Mouse (Mus musculus): ENCODE data around the gene Pcolce2.

Pcolce2 gene

DNA sequence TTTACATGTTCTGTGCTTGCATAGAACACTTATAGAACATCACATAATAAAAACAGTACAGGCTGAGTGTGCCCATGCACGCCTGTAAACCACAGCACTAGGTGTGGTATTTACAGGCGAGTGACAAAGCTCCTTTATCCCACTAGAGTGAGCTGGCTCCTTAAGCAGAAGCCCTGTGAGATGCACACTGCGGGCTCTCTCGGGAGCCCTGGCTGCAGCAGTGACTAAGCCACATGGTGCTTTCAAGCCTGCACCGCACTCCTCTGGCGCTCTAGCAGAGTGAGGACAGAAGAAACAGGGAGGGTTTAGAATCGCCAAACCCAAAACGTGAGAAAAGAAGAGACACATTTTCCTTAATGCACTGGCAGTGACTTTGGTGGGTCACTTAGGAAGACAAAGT, 75.2 kb downstream of the Pcolce2 start:
- no peak for DNase-seq

DNA sequence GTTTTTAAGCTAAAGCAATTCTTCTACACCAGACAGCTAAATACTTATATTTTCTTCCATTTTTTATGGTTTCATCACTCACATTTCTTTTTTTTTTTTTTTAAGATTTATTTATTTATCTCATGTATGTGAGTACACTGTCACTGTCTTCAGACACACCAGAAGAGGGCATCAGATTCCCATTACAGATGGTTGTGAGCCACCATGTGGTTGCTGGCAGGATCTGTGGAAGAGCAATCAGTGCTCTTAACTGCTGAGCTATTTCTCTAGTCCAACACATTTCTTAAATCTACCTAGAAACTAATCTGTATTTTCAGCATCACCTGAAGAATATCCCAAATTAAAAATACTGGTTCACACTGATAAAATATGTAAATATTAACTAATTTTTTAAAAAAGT, 98.8 kb downstream of the Pcolce2 start:
- no peak for DNase-seq

DNA sequence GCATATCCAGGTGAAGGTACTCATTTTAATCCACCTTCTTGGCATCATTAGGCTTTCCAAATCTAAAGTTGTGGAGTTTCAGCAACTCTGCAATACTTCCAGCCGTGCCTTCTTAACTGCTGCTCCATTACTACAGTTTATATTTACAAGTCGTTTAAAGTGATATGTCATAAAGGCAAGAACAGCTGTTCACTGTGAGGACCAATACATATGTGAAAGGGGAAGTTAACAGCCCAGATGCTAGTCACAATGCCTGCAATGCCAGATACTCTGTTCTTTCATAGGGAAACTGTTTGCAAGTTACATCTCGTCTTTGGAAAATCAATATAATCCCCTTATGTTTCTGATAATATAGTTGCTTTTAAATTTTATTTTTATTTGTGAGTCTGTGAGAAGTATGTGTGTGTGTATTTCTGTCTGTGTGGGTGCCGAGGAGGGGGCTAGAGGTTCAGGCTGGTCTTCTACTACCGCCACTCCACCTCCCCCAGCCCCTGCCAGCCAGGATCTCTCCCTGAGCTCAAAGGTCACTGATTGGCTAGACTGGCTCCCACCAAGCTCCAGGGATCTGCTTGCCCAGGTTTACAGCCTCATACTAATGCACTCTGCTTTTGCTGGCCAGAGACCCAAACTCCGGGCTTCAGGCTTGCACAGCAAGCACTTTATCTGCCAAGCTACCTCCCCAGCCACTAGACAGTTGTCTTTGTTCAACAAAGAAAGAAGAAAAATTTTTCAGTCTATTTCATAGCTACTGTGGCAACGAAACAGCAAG, 107.6 kb downstream of the Pcolce2 start:
- peak; percentile 15 to 31 for DNase-seq

- DNase-seq: no peak
These were observed 109.9 kb downstream of the Pcolce2 start for GRCm38 (mm10) chr9:95747298-95747697.
